Mouse (Mus musculus): Measurements from ENCODE around the gene Tspan5.

- no peak for TF ChIP-seq CTCF (IDR thresholded peaks at IDR 0.05; ENCODE audit: borderline replicate concordance, insufficient read depth, low read length)
- TF ChIP-seq POLR2A (IDR thresholded peaks at IDR 0.05; ENCODE audit: low read depth, low read length), result no peak
These were observed 139.2 kb downstream of the Tspan5 start for GRCm38 (mm10) chr3:138880999-138881724.
